Mouse (Mus musculus): ENCODE results near the gene Efcab1. TPM values are rescaled to one million over a fixed set of nuclear protein-coding genes. Genes with fewer than 3 reads are reported as not detected.
"Not testable (repeated sequence)": the region's sequence is repeated elsewhere in the genome, so short reads cannot be mapped to it uniquely, and the experiment has no call there.

The Efcab1 gene
- polyA plus RNA-seq, 1 experiment from 2014 or later, result 6.5 TPM

DNA sequence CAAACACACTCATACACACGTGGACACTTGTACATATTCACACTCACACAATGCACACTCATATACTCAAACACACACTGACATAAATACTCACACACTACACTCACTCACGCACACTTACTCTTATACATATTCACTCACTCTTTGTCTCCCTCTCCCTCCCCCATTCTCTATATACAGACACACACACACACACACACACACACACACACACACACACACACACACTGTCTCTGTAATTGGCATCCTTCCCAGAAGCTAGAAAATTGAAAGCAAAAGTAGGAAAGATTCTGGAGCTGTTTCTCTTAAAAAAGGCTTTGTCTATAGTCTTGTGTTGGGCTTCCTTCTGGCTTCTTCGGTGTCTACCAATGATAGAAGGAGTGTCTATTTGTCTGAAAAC, 34.5 kb downstream of the Efcab1 start:
- Histone ChIP-seq H3K27ac (no peak overlapping the region), H3K9me3 (no peaks in the 10 kb centered on the region), H3K4me3 (no peak overlapping the region), H3K9ac (no peak overlapping the region), H3K4me1 (no peaks in the 10 kb centered on the region), H3K4me2 (replicated peaks) (no peak overlapping the region), H3K27me3 (replicated peaks) (no peaks in the 10 kb centered on the region), H3K36me3 (no peaks in the 10 kb centered on the region)
- 79% methylated on average over 3 of the region's 3 CpGs for WGBS
- no peak for ATAC-seq (ENCODE audit: low FRiP score, low read depth)

DNA sequence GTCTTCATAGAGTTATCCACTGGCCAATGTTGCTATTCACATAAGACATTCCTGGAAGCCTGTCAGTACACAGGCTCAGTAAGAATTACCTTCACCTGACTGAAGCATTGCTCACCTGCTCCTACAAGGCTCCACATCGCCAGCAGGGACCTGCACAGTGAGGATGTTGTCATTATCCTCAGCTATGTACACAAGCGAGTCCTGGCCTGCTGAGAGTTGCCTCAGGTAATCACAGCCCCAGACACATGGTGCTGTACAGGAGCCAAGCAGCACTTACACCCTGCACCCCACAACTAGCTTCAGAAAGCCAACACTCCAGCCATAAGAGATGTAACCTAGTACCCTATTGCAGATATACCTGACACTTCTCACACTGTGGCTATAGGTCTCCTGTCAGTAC, 37.1 kb downstream of the Efcab1 start:
- ATAC-seq (ENCODE audit: low FRiP score, low read depth), result no peak

DNA sequence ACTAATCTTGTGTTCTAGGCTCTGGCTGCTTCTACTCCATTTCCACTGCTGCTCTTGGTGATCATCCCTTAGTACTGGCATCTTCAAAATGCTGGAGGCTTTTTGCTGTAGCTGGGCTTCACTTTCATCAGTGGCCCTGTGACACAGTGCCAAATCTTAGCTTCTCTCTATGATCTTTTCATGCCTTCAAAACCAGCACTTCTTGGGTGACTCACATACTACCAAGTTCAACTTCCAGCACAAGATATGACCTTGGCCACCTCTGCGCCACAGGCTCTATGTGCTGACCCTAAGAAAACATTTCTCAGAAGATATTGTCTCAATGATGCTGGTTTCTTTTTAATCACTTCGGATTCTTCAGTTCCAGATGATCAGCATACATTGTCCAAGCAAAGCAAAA, 41.2 kb downstream of the Efcab1 start:
- H3K4me3 ChIP-seq; H3K4me2 ChIP-seq (replicated peaks); H3K9me3 ChIP-seq; H3K9ac ChIP-seq; H3K27me3 ChIP-seq (replicated peaks); H3K4me1 ChIP-seq; ATAC-seq (ENCODE audit: low FRiP score, low read depth); H3K36me3 ChIP-seq; H3K27ac ChIP-seq: not testable (repeated sequence)
- 84% methylated on average over 2 of the region's 2 CpGs for WGBS

More for the DNA sequence above, 37.1 kb downstream of the Efcab1 start:
- Histone ChIP-seq H3K9ac (no peak overlapping the region), H3K27me3 (replicated peaks) (no peaks in the 10 kb centered on the region), H3K4me2 (replicated peaks) (no peak overlapping the region), H3K36me3 (no peaks in the 10 kb centered on the region), H3K27ac (no peak overlapping the region), H3K4me3 (no peak overlapping the region), H3K9me3 (no peaks in the 10 kb centered on the region), H3K4me1 (no peaks in the 10 kb centered on the region)
- WGBS, result 77% methylated on average over 2 of the region's 2 CpGs

DNA sequence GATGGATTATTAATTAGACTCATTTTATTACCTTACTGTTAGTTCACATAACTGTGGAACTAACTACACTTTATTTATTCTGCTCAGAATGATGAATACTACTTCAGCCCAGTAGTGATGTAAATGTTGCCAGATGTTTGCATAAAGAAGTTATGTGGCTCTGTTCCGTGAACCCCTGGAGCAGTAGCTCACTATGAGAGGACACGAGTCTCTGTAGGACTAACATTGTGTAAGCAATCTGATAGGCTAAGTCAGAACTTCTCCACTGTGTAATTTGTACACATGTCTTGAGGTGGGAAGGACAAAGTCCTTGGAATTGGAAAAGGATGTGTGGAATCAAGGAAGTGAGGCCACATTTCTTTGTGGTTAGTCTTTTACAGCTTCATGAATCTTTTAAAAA, 45.5 kb downstream of the Efcab1 start:
- Histone ChIP-seq H3K4me2 (replicated peaks) (no peak overlapping the region), H3K27ac (no peak overlapping the region), H3K4me3 (no peak overlapping the region), H3K27me3 (replicated peaks) (no peaks in the 10 kb centered on the region), H3K36me3 (no peaks in the 10 kb centered on the region), H3K9me3 (no peaks in the 10 kb centered on the region), H3K4me1 (no peaks in the 10 kb centered on the region), H3K9ac (no peak overlapping the region)
- WGBS, result 75% methylated on average over 2 of the region's 2 CpGs
- no peak for ATAC-seq (ENCODE audit: low FRiP score, low read depth)

DNA sequence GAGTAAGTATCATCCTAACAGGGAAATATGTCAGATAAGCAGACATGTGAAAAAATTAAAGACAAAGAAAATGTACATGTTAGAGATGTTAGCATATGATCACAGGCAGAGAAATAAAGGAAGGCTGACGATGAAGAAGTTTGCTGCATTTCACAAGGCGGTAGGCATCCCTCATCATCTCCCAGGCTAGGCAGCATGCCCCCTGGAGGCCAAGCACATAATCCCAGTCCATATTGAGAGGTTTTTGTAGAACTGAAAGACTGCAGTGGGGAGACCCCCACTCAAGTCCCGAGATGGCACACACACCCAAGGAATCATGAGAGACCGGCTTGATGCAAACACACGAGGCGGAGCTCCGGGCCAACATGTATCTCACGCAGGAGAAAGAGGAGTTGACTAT, 53.3 kb downstream of the Efcab1 start:
- H3K4me3 ChIP-seq, result no peak overlapping the region
- no peaks in the 10 kb centered on the region for H3K27me3 ChIP-seq (replicated peaks)
- no peak overlapping the region for H3K4me2 ChIP-seq (replicated peaks)
- no peaks in the 10 kb centered on the region for H3K9me3 ChIP-seq
- H3K36me3 ChIP-seq, result no peaks in the 10 kb centered on the region
- H3K4me1 ChIP-seq, result no peaks in the 10 kb centered on the region
- ATAC-seq (ENCODE audit: low FRiP score, low read depth), result no peak
- 88% methylated on average over 8 of the region's 8 CpGs for WGBS
- H3K27ac ChIP-seq, result no peak overlapping the region
- H3K9ac ChIP-seq, result no peak overlapping the region

DNA sequence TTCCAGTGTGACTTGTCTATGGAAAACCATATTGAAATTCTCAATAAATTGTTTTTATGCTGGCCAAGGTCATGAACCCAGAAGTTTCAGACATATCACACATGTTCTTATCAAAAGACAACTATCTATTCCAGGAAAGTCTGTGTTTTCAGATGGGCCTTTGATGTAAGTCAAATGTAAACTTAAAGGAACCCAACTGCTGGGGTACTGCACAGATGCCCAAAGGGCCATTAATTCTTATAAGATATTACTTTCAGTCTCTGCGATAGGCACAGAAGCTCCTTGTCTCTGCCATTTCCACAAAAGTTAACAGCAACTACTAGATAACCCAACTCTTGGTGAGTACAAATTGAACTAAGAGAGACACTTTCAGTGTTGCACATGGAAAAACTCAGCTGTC, 67.3 kb downstream of the Efcab1 start:
- no peak for ATAC-seq (ENCODE audit: low FRiP score, low read depth)
- H3K9ac ChIP-seq, result no peak overlapping the region
- no peak overlapping the region for H3K27ac ChIP-seq
- no peaks in the 10 kb centered on the region for H3K9me3 ChIP-seq
- no peaks in the 10 kb centered on the region for H3K4me1 ChIP-seq
- no peak overlapping the region for H3K4me2 ChIP-seq (replicated peaks)
- H3K36me3 ChIP-seq, result no peaks in the 10 kb centered on the region
- WGBS, result 94% methylated on average over 1 of the region's 1 CpGs
- no peak overlapping the region for H3K4me3 ChIP-seq
- no peaks in the 10 kb centered on the region for H3K27me3 ChIP-seq (replicated peaks)

DNA sequence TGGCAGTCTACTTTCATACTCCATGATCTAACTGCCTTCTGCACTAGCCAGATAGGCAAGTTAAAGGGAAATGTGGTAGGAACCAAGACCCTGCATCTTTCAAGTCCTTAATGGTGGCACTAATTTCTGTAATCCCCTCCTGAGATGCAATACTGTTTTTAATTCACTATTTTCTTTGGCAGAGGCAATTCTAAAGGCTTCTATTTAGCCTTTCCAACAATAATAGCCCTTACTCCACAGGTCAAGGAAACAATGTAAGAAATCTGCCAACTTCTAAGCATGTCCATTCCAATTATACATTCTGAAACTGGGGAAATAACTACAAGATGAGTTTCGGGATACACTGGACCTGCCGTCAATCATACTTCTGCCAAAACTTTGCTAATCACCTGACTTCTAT, 72.8 kb downstream of the Efcab1 start:
- ATAC-seq (ENCODE audit: low FRiP score, low read depth), result no peak
- no peak overlapping the region for H3K9ac ChIP-seq
- H3K27me3 ChIP-seq (replicated peaks), result no peaks in the 10 kb centered on the region
- no peaks in the 10 kb centered on the region for H3K9me3 ChIP-seq
- H3K4me3 ChIP-seq, result no peak overlapping the region
- no peak overlapping the region for H3K27ac ChIP-seq
- 93% methylated on average over 2 of the region's 2 CpGs for WGBS
- no peak overlapping the region for H3K4me2 ChIP-seq (replicated peaks)
- H3K36me3 ChIP-seq, result no peaks in the 10 kb centered on the region
- no peaks in the 10 kb centered on the region for H3K4me1 ChIP-seq

DNA sequence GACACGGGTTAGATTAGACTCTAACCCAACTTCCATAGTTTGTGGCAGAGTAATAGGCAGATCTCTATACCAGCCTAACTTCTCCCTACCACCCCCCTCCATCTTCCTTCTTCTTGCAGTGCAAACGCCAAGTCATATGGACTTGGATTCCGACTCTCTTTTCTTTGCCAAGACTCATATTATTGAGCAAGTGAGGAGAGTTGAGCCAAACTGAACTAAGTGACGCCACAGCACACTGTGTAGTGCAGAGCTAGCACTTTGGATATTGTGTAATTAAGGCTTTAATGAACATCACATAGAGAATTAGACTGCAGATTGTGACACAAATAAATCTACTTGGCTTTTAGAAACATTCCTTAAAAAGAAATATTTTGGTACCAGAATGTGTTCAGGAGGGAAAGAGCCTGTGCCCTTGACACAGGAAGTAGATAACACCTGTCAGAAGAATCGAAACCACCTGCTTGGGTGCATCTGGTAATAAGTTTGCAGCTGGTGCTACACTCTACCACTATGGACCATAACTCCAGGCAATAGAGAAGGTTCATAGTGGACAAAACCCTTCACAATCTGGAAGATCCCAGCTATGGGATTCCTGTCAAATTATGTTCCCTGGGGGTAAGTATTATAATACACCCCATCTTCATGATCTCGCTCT, 83.3 kb downstream of the Efcab1 start:
- Histone ChIP-seq H3K36me3 (no peaks in the 10 kb centered on the region), H3K4me2 (replicated peaks) (no peak overlapping the region), H3K9ac (no peak overlapping the region), H3K4me3 (no peak overlapping the region), H3K4me1 (no peaks in the 10 kb centered on the region), H3K9me3 (no peaks in the 10 kb centered on the region), H3K27ac (no peak overlapping the region), H3K27me3 (replicated peaks) (no peaks in the 10 kb centered on the region)
- no peak for ATAC-seq (ENCODE audit: low FRiP score, low read depth)
- 84% methylated on average over 6 of the region's 6 CpGs for WGBS

DNA sequence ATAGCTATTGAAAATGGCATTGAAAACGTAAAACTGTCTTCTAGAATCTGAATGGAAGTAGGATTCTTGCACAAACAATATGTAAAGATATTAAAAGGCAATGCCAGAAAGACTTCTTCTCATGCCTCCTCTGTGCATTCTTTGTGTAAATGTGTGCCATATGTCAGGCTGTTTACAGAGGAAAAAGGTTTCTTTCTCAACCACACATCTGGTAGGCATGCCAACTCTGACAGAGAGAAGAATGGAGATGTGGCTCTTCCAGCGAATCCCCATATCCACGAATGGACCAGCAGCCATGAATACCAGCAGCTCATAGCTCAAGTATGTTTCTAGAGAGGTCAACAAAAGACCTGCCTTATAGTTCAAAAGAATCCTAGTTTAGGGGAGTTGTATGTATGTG, 84.6 kb downstream of the Efcab1 start:
- Histone ChIP-seq H3K36me3 (no peaks in the 10 kb centered on the region), H3K9me3 (no peaks in the 10 kb centered on the region), H3K9ac (no peak overlapping the region), H3K4me1 (no peaks in the 10 kb centered on the region), H3K27ac (no peak overlapping the region), H3K27me3 (replicated peaks) (no peaks in the 10 kb centered on the region), H3K4me3 (no peak overlapping the region), H3K4me2 (replicated peaks) (no peak overlapping the region)
- ATAC-seq (ENCODE audit: low FRiP score, low read depth), result no peak
- WGBS, result 80% methylated on average over 3 of the region's 3 CpGs

DNA sequence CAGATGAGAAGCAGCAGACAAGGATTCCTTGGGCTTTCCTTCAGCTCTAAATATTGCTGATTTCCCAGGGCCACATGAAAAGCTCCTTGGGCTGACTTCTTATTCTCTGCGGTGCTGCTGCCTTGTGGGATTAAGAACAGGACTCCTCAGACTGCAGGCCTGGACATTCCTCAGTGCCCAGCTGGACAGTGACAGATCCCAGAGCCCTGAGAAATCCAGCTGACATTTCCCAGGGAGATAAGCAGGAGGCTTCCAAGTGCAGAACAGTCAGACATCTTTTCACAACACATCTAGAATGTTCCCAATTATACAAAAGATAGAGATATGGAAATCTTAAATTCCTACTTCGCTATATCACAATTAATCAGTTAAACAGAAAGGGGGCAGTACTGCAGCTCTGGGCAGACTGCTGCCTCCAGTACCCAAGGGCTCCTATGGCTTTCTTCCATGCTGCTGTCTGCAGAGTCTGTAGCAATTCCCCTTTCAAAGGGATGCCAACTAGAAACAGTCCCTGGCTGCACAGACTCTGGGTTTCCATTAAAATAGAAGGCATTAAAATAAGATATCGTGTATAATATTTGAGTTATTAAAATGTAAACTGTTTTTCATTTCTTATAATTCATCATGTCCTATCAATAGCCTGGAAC, 86.2 kb downstream of the Efcab1 start:
- Histone ChIP-seq H3K4me2 (replicated peaks) (no peak overlapping the region), H3K27me3 (replicated peaks) (no peaks in the 10 kb centered on the region), H3K4me3 (no peak overlapping the region), H3K9me3 (no peaks in the 10 kb centered on the region), H3K4me1 (no peaks in the 10 kb centered on the region), H3K27ac (no peak overlapping the region), H3K36me3 (no peaks in the 10 kb centered on the region), H3K9ac (no peak overlapping the region)
- ATAC-seq (ENCODE audit: low FRiP score, low read depth), result no peak
- 80% methylated on average over 3 of the region's 3 CpGs for WGBS

DNA sequence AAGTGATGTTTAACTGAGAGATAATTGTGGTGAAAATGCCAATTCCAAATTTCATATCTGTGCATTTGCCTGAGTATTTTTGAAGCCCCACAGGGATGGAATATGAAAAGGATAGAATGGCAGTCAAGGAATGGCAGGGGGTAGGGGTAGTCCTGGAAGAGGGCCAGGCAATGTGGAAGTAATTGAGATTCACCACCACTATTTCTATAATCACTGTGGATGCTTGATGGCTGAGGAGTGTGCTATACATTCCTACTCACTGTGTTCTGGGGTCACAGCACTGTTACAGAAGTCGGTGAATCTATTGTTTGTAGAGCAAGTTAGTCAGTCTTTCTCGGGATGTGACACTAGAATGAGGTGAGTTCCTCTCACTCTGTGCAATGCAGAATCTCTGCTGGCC, 108.3 kb downstream of the Efcab1 start:
- no peaks in the 10 kb centered on the region for H3K27me3 ChIP-seq (replicated peaks)
- no peak overlapping the region for H3K4me2 ChIP-seq (replicated peaks)
- H3K9me3 ChIP-seq, result no peaks in the 10 kb centered on the region
- H3K9ac ChIP-seq, result no peak overlapping the region
- H3K27ac ChIP-seq, result no peak overlapping the region
- no peaks in the 10 kb centered on the region for H3K4me1 ChIP-seq
- WGBS, result 74% methylated on average over 2 of the region's 2 CpGs
- no peak for ATAC-seq (ENCODE audit: low FRiP score, low read depth)
- no peaks in the 10 kb centered on the region for H3K36me3 ChIP-seq
- H3K4me3 ChIP-seq, result no peak overlapping the region
